Mouse (Mus musculus) heart, embryonic 12.5 days (tissue): ENCODE measurements at regions not wholly inside any gene's neighbourhood (a gene's known extent, or its start where the extent isn't known, plus 50 kb on each side); places are given as distances from the start of the nearest gene placed in this dataset.

Source experiments
- ATAC-seq: fragments of 200-750 bp; cut with Nextera tagmentation; 2 replicates; pipeline ENCODE4 v1.8.0; 2017; ENCODE audit warnings: moderate TSS enrichment, moderate library complexity; ENCODE audit not compliant: insufficient number of reproducible peaks, low FRiP score
- H3K27ac ChIP-seq: fragments of 300-500 bp; sonication (generic); 2 replicates; pipeline ENCODE4 v1.5.1; 2016; ENCODE audit warnings: mild to moderate bottlenecking, moderate library complexity; ENCODE audit not compliant: poor library complexity, severe bottlenecking
- H3K27me3 ChIP-seq: fragments of 300-500 bp; sonication (generic); replicated peaks from 2 replicates; pipeline ENCODE4 v1.6.1; 2016; ENCODE audit warnings: mild to moderate bottlenecking, moderate library complexity
- H3K36me3 ChIP-seq: fragments of 300-500 bp; sonication (generic); 2 replicates; pipeline ENCODE4 v1.6.1; 2016; ENCODE audit warnings: mild to moderate bottlenecking, moderate library complexity
- H3K4me1 ChIP-seq: fragments of 300-500 bp; sonication (generic); replicated peaks from 2 replicates; pipeline ENCODE4 v1.6.1; 2016; ENCODE audit warnings: mild to moderate bottlenecking
- H3K4me2 ChIP-seq: fragments of 300-500 bp; sonication (generic); 2 replicates; pipeline ENCODE4 v1.6.1; 2016; ENCODE audit warnings: mild to moderate bottlenecking, moderate library complexity
- H3K4me3 ChIP-seq: fragments of 300-500 bp; sonication (generic); 2 replicates; pipeline ENCODE4 v1.5.1; 2016; ENCODE audit warnings: mild to moderate bottlenecking
- H3K9ac ChIP-seq: fragments of 300-500 bp; sonication (generic); 2 replicates; pipeline ENCODE4 v1.6.1; 2016; ENCODE audit warnings: mild to moderate bottlenecking, moderate library complexity
- H3K9me3 ChIP-seq: fragments of 300-500 bp; sonication (generic); replicated peaks from 2 replicates; pipeline ENCODE4 v1.6.1; 2016; ENCODE audit warnings: mild to moderate bottlenecking, moderate library complexity
- WGBS: fragments of 180-500 bp; shearing (Covaris S2); methylation state at CpG from one replicate; pipeline ENCODE4 v1.1.7; 2016; 5-methylcytosine and 5-hydroxymethylcytosine counted together

DNA sequence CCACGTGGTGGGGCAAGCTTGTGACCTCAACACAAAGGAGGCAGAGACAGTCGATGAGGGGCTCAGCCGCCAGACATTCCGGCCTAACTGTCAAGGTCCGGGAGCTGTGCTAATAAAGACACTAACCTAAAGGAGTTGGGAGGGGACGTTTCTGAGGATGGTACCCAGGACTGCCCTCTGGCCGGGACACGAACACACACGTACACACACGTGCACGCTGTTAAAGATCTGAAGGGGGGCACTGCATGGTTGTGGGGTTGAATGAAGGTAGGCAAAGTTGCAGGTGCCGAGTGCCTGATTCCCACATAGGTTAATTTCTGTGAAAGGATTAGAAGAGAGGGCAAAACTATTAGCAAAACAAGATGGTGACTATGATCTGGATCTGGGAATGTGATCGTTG lies 65.4 kb upstream of the Mitf start:
- Histone ChIP-seq H3K4me3 (no peak overlapping the region), H3K27ac (no peak overlapping the region), H3K36me3 (no peaks in the 10 kb centered on the region), H3K27me3 (peaks cover 5% of the 10 kb centered on the region; the same call in 1 of the 2 replicates), H3K9me3 (0 out of 2 replicates have a peak, but pooled peaks cover 2% of the 10 kb centered on the region), H3K4me2 (no peak overlapping the region), H3K9ac (no peak overlapping the region), H3K4me1 (no peaks in the 10 kb centered on the region)
- WGBS, result 69% methylated on average over 13 of the region's 13 CpGs
- no peak for ATAC-seq

DNA sequence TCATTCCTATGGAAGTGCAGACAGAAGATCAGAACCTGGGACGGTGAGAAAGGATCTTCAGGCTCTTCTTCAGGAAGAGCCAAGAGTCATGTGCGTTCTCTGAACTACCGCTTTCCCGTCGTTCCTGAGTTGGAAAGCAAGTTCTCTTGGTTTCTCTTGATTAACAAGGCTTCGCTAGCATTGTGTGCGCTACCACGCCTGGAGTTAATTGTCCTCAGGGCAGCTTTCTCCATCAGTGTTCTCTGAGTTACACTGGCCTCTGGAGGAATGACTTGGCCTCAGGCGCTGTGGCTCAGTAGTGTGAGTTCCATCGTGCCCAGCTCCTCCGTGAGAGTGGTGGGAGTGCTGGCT lies 66.0 kb upstream of the Mitf start:
- no peak overlapping the region for H3K4me3 ChIP-seq
- 51% methylated on average over 11 of the region's 11 CpGs for WGBS
- no peak overlapping the region for H3K27ac ChIP-seq
- H3K4me2 ChIP-seq, result peak overlapping the region; percentile 48
- no peaks in the 10 kb centered on the region for H3K36me3 ChIP-seq
- ATAC-seq, result no peak
- no peak overlapping the region for H3K9ac ChIP-seq
- H3K9me3 ChIP-seq, result no peaks in the 10 kb centered on the region
- H3K4me1 ChIP-seq, result no peaks in the 10 kb centered on the region
- H3K27me3 ChIP-seq, result peaks cover 5% of the 10 kb centered on the region; the same call in 1 of the 2 replicates

DNA sequence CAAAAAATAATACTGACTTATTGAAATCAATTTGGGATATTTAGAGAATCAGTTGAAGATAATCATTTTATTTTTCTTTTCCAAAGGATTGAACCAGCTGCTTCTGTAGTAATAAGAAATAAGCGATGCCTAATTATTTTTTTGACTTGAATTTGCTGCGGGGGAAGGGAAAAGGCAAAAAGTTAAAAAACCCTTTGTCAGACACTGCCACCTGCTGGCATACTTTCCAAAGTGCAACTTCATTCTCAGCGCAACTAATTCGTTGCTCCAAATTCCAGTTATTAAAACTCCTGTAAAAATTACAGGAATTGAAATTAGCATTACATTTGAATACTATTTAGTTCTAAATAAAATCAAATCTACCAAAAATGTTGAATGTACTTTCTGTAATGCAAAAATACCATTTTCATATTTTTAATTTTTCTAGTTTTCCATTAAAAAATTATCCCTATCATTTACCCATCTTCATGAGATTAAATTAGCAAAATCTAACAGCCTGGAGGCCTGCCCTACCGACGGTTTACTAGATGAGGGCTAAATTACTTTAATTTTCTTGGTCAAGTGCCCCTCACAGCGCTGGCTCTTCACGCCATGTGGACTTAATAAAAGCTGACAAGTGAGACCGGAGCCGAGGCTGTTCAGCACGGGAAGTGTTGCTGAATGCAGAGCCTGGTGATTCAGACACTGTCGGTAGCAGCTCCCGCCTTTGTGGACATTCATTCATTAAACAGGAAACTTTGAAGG lies 66.6 kb upstream of the Mitf start:
- H3K4me1 ChIP-seq, result no peaks in the 10 kb centered on the region
- H3K27me3 ChIP-seq, result peaks cover 5% of the 10 kb centered on the region; the same call in 1 of the 2 replicates
- no peaks in the 10 kb centered on the region for H3K36me3 ChIP-seq
- no peak overlapping the region for H3K9ac ChIP-seq
- no peak overlapping the region for H3K4me3 ChIP-seq
- ATAC-seq, result no peak
- H3K27ac ChIP-seq, result no peak overlapping the region
- WGBS, result 18% methylated on average over 13 of the region's 13 CpGs
- H3K9me3 ChIP-seq, result no peaks in the 10 kb centered on the region
- H3K4me2 ChIP-seq, result peak overlapping the region; percentile 48

DNA sequence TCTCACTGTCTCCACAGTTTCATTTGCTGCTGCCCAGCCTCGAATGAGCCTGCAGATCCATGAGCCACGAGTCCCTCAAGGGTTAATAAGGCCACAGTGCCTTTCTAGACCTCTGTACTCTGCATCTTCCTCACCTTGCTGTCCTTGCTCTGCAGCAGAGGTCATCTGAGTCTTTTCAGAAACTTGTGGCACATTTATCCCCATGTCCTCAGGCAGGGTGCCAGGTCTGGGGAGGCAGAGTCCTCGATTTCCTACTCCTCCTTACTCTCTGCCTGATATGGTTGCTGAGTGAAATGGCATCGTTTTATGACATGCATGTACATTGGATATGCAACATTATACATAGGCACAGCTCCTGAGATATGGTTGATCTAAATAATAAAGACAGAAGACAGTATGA lies 68.0 kb upstream of the Mitf start:
- ATAC-seq, result no peak
- WGBS, result 55% methylated on average over 4 of the region's 4 CpGs
- Histone ChIP-seq H3K27me3 (peaks cover 5% of the 10 kb centered on the region; the same call in 1 of the 2 replicates), H3K9me3 (no peaks in the 10 kb centered on the region), H3K4me1 (no peaks in the 10 kb centered on the region; the same call in 1 of the 2 replicates), H3K27ac (no peak overlapping the region), H3K4me3 (no peak overlapping the region), H3K9ac (no peak overlapping the region), H3K4me2 (no peak overlapping the region), H3K36me3 (no peaks in the 10 kb centered on the region)

DNA sequence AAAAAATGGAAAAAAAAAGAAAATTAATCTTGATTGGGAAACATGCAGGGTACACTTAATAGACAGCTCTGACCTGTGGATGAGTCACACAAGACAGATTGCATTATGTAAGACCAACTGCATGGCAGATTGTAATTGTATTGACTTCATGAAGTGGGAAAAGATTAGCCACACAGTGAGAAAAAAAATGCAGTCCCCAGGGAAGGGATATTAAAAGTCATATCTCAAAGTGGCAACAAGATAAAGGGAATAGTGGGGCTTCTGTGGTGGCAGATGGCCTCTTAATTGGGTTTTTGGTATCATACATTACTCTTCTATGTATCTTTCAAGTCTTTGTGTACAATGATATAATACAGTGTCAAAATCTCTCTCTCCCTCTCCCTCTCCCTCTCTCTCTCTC lies 76.0 kb upstream of the Mitf start:
- ATAC-seq, result no peak
- Histone ChIP-seq H3K27me3 (no peaks in the 10 kb centered on the region), H3K4me1 (no peaks in the 10 kb centered on the region; the same call in 1 of the 2 replicates), H3K9me3 (no peaks in the 10 kb centered on the region; the same call in 1 of the 2 replicates), H3K4me3 (no peak overlapping the region), H3K36me3 (no peaks in the 10 kb centered on the region), H3K27ac (no peak overlapping the region), H3K4me2 (no peak overlapping the region), H3K9ac (no peak overlapping the region)

DNA sequence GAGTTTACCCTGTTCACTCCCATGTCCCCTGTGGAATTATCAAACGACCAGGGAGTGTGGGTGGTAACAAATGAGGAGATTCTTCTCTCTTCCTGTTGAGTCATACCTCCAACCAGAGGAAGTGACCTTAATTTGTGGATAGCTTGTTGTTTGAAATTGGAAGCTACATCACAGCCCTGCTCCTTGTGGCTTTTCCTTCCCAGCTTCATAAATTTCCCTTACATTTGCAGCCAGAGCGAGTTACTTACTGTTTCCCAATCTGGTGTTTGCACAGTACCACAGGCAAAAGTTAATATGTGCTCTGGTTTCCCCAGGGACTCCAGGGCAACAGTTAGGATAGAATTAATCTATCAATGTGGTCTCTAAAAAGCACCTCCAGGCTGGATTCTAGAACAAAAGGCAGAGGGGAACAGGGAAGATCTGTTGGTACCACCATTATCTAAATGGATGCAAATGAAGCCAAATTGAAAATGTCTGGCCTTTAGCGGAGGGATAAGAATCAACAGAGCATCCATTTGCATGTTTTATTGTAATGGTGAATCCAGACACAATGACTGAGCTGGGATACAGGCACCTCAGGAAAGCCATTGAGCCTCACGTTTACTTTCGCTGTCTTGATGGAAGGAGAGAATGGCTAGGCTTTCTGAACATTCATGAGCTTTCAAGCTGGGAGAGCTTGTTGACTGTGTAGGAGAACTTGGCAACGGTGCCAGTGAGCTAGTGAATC lies 88.5 kb upstream of the Mitf start:
- no peak overlapping the region for H3K4me3 ChIP-seq
- H3K4me1 ChIP-seq, result 0 out of 2 replicates have a peak, but pooled peaks cover 4% of the 10 kb centered on the region
- H3K27ac ChIP-seq, result no peak overlapping the region
- no peak for ATAC-seq
- no peak overlapping the region for H3K4me2 ChIP-seq
- 64% methylated on average over 6 of the region's 6 CpGs for WGBS
- no peak overlapping the region for H3K9ac ChIP-seq
- no peaks in the 10 kb centered on the region for H3K36me3 ChIP-seq
- H3K27me3 ChIP-seq, result no peaks in the 10 kb centered on the region
- no peaks in the 10 kb centered on the region for H3K9me3 ChIP-seq

DNA sequence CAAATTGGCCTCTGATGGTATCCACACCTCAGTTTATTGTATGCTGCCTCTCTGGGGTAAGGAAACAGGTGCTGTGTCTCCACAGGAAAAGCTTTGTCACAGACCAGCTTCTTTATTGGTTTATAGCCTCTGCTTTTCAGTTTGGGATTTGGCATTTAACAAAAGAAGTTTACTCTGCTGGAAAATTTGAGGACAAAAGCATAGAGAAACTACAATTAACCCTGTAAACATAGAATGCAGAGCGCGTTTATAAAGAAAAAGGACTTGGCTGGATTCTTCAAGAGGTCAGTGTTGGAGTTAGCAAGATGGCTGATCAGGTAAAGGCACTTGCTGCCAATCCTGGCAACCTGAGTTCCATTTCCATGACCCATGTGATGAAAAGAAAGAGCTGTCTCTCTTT lies 90.1 kb upstream of the Frmd4b start:
- Histone ChIP-seq H3K4me1 (no peaks in the 10 kb centered on the region), H3K9ac (no peak overlapping the region), H3K9me3 (0 out of 2 replicates have a peak, but pooled peaks cover 3% of the 10 kb centered on the region), H3K4me2 (no peak overlapping the region), H3K36me3 (no peaks in the 10 kb centered on the region), H3K27me3 (no peaks in the 10 kb centered on the region), H3K4me3 (no peak overlapping the region), H3K27ac (no peak overlapping the region)
- WGBS, result 84% methylated on average over 2 of the region's 2 CpGs
- no peak for ATAC-seq

DNA sequence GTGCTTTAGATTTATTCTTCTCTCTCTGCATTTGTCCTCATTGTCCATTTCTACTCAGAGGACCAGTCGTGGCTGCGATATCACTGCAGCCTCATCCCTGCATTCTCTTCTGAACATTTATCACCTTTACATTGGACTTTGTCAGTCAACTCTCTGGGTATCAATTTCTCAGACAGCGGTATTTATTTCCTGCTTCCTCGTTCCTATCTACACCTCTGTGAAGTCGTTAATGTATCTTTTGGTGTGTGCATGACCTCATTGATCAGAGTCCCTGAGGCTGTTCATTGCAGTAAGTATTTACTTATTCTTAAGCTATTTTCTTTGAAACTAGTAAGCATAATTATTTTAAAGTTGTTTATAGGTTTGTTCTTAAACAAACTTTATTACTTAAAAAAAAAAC lies 87.0 kb upstream of the Frmd4b start:
- H3K27ac ChIP-seq, result no peak overlapping the region
- H3K9me3 ChIP-seq, result 0 out of 2 replicates have a peak, but pooled peaks cover 3% of the 10 kb centered on the region
- no peaks in the 10 kb centered on the region for H3K4me1 ChIP-seq
- no peak overlapping the region for H3K4me2 ChIP-seq
- H3K4me3 ChIP-seq, result no peak overlapping the region
- 53% methylated on average over 5 of the region's 5 CpGs for WGBS
- H3K9ac ChIP-seq, result no peak overlapping the region
- no peak for ATAC-seq
- no peaks in the 10 kb centered on the region for H3K36me3 ChIP-seq
- no peaks in the 10 kb centered on the region for H3K27me3 ChIP-seq

DNA sequence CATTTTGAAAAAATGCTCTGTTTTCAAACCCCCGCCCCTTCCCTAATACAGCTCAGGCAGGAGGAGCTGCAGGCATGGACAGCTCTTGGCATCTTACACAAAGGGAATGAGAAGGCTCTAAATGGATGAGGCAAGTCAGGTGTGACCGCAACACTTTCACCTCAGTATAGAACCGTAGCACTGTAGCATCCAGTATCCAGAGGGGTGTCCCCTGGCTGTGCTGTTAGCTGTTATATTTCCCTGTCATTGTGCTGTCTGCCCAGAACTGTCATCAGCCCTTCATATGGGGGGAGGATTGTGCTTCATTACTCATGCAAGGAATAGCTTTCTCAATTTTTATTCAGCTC lies 82.4 kb upstream of the Frmd4b start:
- 85% methylated on average over 3 of the region's 3 CpGs for WGBS
- no peak overlapping the region for H3K9ac ChIP-seq
- H3K9me3 ChIP-seq, result no peaks in the 10 kb centered on the region
- H3K27ac ChIP-seq, result no peak overlapping the region
- ATAC-seq, result no peak
- no peaks in the 10 kb centered on the region for H3K36me3 ChIP-seq
- no peak overlapping the region for H3K4me2 ChIP-seq
- peaks cover 6% of the 10 kb centered on the region; the same call in 1 of the 2 replicates for H3K4me1 ChIP-seq
- H3K27me3 ChIP-seq, result no peaks in the 10 kb centered on the region
- H3K4me3 ChIP-seq, result no peak overlapping the region

DNA sequence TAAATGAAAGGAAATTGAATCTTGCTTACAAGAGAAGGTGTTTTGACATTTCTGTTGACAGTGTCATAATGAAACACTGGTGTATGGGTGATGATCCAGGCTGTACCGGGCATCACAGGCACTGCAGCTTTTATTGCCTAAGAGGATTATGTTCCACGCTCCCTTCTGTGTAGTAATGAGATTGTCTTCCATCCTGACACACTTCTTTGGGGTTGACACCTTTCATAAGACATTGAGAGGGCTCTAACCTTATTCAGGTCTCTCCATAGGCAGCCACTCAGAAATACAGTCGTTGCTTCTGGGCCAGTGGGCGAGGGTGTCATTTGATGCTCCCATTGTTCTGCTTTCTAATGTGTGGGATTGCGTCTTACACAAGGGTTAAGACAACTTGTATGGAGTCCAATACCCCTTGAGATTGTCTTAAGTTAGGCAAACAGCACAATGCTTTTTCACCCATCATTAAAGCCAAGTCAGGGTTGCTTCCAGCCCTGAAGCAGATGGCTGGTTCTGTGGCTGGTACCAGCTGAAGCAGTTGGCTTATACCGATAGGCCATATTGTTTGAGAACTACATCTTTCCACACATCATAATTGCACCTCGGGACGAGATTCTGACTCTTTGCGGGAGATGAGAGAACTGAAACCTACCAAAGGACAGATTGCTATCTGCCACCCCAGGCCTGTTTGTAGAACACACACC lies 81.9 kb upstream of the Frmd4b start:
- Histone ChIP-seq H3K27me3 (no peaks in the 10 kb centered on the region), H3K4me1 (peaks cover 6% of the 10 kb centered on the region; the same call in 1 of the 2 replicates), H3K4me3 (no peak overlapping the region), H3K4me2 (no peak overlapping the region), H3K36me3 (no peaks in the 10 kb centered on the region), H3K9ac (no peak overlapping the region), H3K9me3 (no peaks in the 10 kb centered on the region), H3K27ac (no peak overlapping the region)
- ATAC-seq, result no peak
- 80% methylated on average over 9 of the region's 9 CpGs for WGBS

DNA sequence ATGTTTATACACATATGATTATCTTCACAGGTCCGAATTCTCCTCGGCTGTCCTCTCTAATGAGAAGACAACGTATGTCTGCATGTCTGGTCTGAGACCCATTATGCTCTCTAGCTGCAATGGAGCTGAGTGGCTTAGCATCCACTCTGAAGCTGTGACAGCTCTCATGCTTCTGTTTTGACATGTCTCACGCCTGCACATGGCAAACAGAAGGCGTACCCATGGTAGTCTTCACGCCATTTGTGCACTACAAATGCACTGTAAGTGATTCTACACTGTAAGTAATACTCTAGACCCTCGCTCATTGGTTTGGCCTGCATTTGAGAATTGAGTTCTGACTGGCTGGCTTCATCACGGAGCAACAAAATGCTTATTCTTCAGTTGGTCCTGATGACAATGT lies 75.9 kb upstream of the Frmd4b start:
- no peak overlapping the region for H3K4me2 ChIP-seq
- H3K9me3 ChIP-seq, result no peaks in the 10 kb centered on the region
- no peak overlapping the region for H3K27ac ChIP-seq
- no peak overlapping the region for H3K9ac ChIP-seq
- H3K27me3 ChIP-seq, result no peaks in the 10 kb centered on the region
- H3K36me3 ChIP-seq, result no peaks in the 10 kb centered on the region
- WGBS, result 80% methylated on average over 8 of the region's 8 CpGs
- H3K4me3 ChIP-seq, result no peak overlapping the region
- H3K4me1 ChIP-seq, result no peaks in the 10 kb centered on the region
- no peak for ATAC-seq
